Mouse (Mus musculus) ES-E14 (cell line): Measurements from ENCODE around the gene Nup210. TPM values are rescaled to one million over a fixed set of nuclear protein-coding genes. Genes with fewer than 3 reads are reported as not detected.

Source experiments
- DNase-seq: peaks from one replicate; pipeline ENCODE4 v3.0.0-alpha.2; 2013; ENCODE audit warnings: low read depth, low spot score
- H3K27ac ChIP-seq: 2 replicates; pipeline ENCODE4 v1.5.1; 2012; ENCODE audit warnings: low read depth, mild to moderate bottlenecking, low read length, moderate library complexity, mixed read lengths; ENCODE audit not compliant: poor library complexity, insufficient read depth, severe bottlenecking
- H3K36me3 ChIP-seq: 2 replicates; pipeline ENCODE4 v1.6.1; 2012; ENCODE audit warnings: mild to moderate bottlenecking, low read length, moderate library complexity, mixed read lengths; ENCODE audit not compliant: control insufficient read depth, poor library complexity, insufficient read depth, severe bottlenecking
- H3K4me1 ChIP-seq, 2 experiments: fragments of 150-350 bp in 1 of 2; sonication (generic) in 1 of 2; 2 replicates each; pipeline ENCODE4 v1.6.1; 2012; ENCODE audit warnings: low read length in 2 of 2, mild to moderate bottlenecking in 1 of 2, mixed read lengths in 1 of 2; ENCODE audit not compliant: control insufficient read depth in 2 of 2, insufficient read depth in 2 of 2, poor library complexity in 1 of 2
- H3K4me3 ChIP-seq, 2 experiments: fragments of 150-350 bp in 1 of 2; sonication (generic) in 1 of 2; 2 replicates each; pipeline ENCODE4 v1.5.1; 2012; ENCODE audit warnings: low read length in 2 of 2, low read depth in 1 of 2, mild to moderate bottlenecking in 1 of 2, mixed read lengths in 1 of 2; ENCODE audit not compliant: insufficient read depth in 1 of 2, poor library complexity in 1 of 2, severe bottlenecking in 1 of 2
- H3K9ac ChIP-seq: 2 replicates; pipeline ENCODE4 v1.6.1; 2012; ENCODE audit warnings: low read depth, mild to moderate bottlenecking, low read length, mixed read lengths; ENCODE audit not compliant: poor library complexity, insufficient read depth, severe bottlenecking
- H3K9me3 ChIP-seq: fragments of 150-350 bp; sonication (generic); 2 replicates; pipeline ENCODE4 v1.6.1; 2012; ENCODE audit warnings: low read depth, mild to moderate bottlenecking, low read length; ENCODE audit not compliant: control insufficient read depth, insufficient read depth
- CHD2 ChIP-seq: IDR thresholded peaks from 2 replicates; pipeline ENCODE4 v1.6.1; 2014; ENCODE audit warnings: mild to moderate bottlenecking, low read depth, low read length, inconsistent platforms
- HCFC1 ChIP-seq: IDR thresholded peaks from 2 replicates; pipeline ENCODE4 v1.6.1; 2012; ENCODE audit warnings: low read length, inconsistent platforms, borderline replicate concordance; ENCODE audit not compliant: insufficient read depth
- MAFK ChIP-seq: IDR thresholded peaks from 2 replicates; pipeline ENCODE4 v1.6.1; 2014; ENCODE audit warnings: mild to moderate bottlenecking, low read depth, low read length, inconsistent platforms; ENCODE audit not compliant: insufficient read depth
- ZC3H11A ChIP-seq: IDR thresholded peaks from 2 replicates; pipeline ENCODE4 v1.6.1; 2012; ENCODE audit warnings: low read depth, mild to moderate bottlenecking, inconsistent platforms, low read length, borderline replicate concordance
- ZNF384 ChIP-seq: IDR thresholded peaks from 2 replicates; pipeline ENCODE4 v1.6.1; 2012; ENCODE audit warnings: low read depth, low read length, inconsistent platforms
- in situ Hi-C, 2 experiments: fragments of 600-800 bp; cut with MboI; formaldehyde crosslinking; loops; one replicate each; pipeline ENCODE4 v1.15.1; 2025; ENCODE audit warnings: low sequenced_read_pairs in 2 of 2, inconsistent platforms in 1 of 2; ENCODE audit not compliant: unreplicated experiment in 2 of 2
- total RNA-seq: library from RNA; depleted of rRNA; stranded (reverse); fragments of 300-350 nt; gene quantifications from 2 replicates; pipeline ENCODE4 v1.2.3, GENCODE M21; 2012

The Nup210 gene
- total RNA-seq, 1 experiment, result 65.9 TPM

GRCm38 (mm10) chr6:91080033-91080432, 36.6 kb downstream of the Nup210 start:
- H3K27ac ChIP-seq, result no peak overlapping the region
- no peak overlapping the region for H3K4me3 ChIP-seq
- H3K36me3 ChIP-seq, result peaks cover 28% of the 10 kb centered on the region
- no peaks in the 10 kb centered on the region for H3K4me1 ChIP-seq
- no peak for DNase-seq
- in situ Hi-C loops, result no loop called here
- no peaks in the 10 kb centered on the region for H3K9me3 ChIP-seq
- no peak overlapping the region for H3K9ac ChIP-seq
- no peak for TF ChIP-seq CHD2
- TF ChIP-seq ZNF384, result no peak
- TF ChIP-seq MAFK, result no peak
- TF ChIP-seq HCFC1, result no peak
- no peak for TF ChIP-seq ZC3H11A

GRCm38 (mm10) chr6:91076249-91076648, 40.4 kb downstream of the Nup210 start:
- in situ Hi-C loops, result no loop called here
- no peak overlapping the region for H3K9ac ChIP-seq
- no peaks in the 10 kb centered on the region for H3K4me1 ChIP-seq
- no peak overlapping the region for H3K4me3 ChIP-seq
- no peak for DNase-seq
- peaks cover 38% of the 10 kb centered on the region for H3K36me3 ChIP-seq
- no peaks in the 10 kb centered on the region for H3K9me3 ChIP-seq
- TF ChIP-seq ZC3H11A (no peak), CHD2 (no peak), ZNF384 (no peak), HCFC1 (no peak), MAFK (no peak)
- no peak overlapping the region for H3K27ac ChIP-seq

- Histone ChIP-seq H3K9ac (no peak overlapping the region), H3K27ac (no peak overlapping the region), H3K4me1 (no peaks in the 10 kb centered on the region), H3K9me3 (no peaks in the 10 kb centered on the region), H3K4me3 (no peak overlapping the region), H3K36me3 (peaks cover 43% of the 10 kb centered on the region)
- in situ Hi-C loops, result no loop called here
- DNase-seq, result no peak
- TF ChIP-seq HCFC1, result no peak
These were observed 48.1 kb downstream of the Nup210 start for GRCm38 (mm10) chr6:91068511-91068910.

GRCm38 (mm10) chr6:91067048-91067447, 49.6 kb downstream of the Nup210 start:
- Histone ChIP-seq H3K36me3 (peaks cover 36% of the 10 kb centered on the region), H3K4me3 (no peak overlapping the region), H3K9me3 (no peaks in the 10 kb centered on the region), H3K4me1 (no peaks in the 10 kb centered on the region), H3K27ac (no peak overlapping the region), H3K9ac (no peak overlapping the region)
- DNase-seq, result no peak
- TF ChIP-seq HCFC1 (no peak), MAFK (no peak), ZNF384 (no peak), ZC3H11A (no peak), CHD2 (no peak)
- in situ Hi-C loops, result no loop called here

- Histone ChIP-seq H3K27ac (no peak overlapping the region), H3K36me3 (peaks cover 21% of the 10 kb centered on the region), H3K4me1 (no peaks in the 10 kb centered on the region), H3K9me3 (no peaks in the 10 kb centered on the region), H3K4me3 (no peak overlapping the region), H3K9ac (no peak overlapping the region)
- DNase-seq, result no peak
- in situ Hi-C loops, result no loop called here
- TF ChIP-seq HCFC1 (no peak), MAFK (no peak), CHD2 (no peak), ZNF384 (no peak), ZC3H11A (no peak)
These were observed 55.3 kb downstream of the Nup210 start for GRCm38 (mm10) chr6:91061296-91061695.
